Mouse (Mus musculus): ENCODE measurements around the gene Gm4767. TPM values are rescaled to one million over a fixed set of nuclear protein-coding genes. Genes with fewer than 3 reads are reported as not detected.
"Not testable (repeated sequence)": the region's sequence is repeated elsewhere in the genome, so short reads cannot be mapped to it uniquely, and the experiment has no call there.

Gene Gm4767
- polyA plus RNA-seq (2016; fragmentation: Nextera tagmentation; extraction: Ambion mirVana): 2.3 and 2.9 TPM in 2 replicates

GRCm38 (mm10) chr10:81811899-81812298, at the start of gene Gm4767:
Gene Gm4767, plus strand, starts transcription at chr10:81812186.
- H3K36me3 ChIP-seq; H3K4me1 ChIP-seq; H3K27ac ChIP-seq; H3K9me3 ChIP-seq (replicated peaks); H3K4me3 ChIP-seq; H3K27me3 ChIP-seq; H3K9ac ChIP-seq; ATAC-seq (ENCODE audit: low FRiP score): not testable (repeated sequence)
- 25% methylated on average over 17 of the region's 20 CpGs for WGBS
- H3K4me2 ChIP-seq (replicated peaks): 0 out of 2 replicates have a peak within 1 kb of the TSS, but pooled peaks have one; percentile 13

- H3K4me2 ChIP-seq (replicated peaks); H3K27ac ChIP-seq; H3K9me3 ChIP-seq (replicated peaks); H3K9ac ChIP-seq; H3K4me3 ChIP-seq; H3K36me3 ChIP-seq; H3K4me1 ChIP-seq; H3K27me3 ChIP-seq: not testable (repeated sequence)
- no CpG with 5 or more reads among the region's 43 CpGs for WGBS
- peak; percentile 96 for ATAC-seq (ENCODE audit: low FRiP score)
These were observed 41.2 kb upstream of the Gm4767 start, which contains the start of gene Gm3055 for GRCm38 (mm10) chr10:81770506-81771403. Gene Gm3055, minus strand, starts transcription at chr10:81771161.

GRCm38 (mm10) chr10:81771404-81771777, 40.6 kb upstream of the Gm4767 start:
- H3K4me1 ChIP-seq; H3K9ac ChIP-seq; H3K36me3 ChIP-seq; H3K27ac ChIP-seq; H3K9me3 ChIP-seq (replicated peaks); H3K4me3 ChIP-seq; H3K4me2 ChIP-seq (replicated peaks); H3K27me3 ChIP-seq: not testable (repeated sequence)
- no CpG with 5 or more reads among the region's 3 CpGs for WGBS
- peak; percentile 62 for ATAC-seq (ENCODE audit: low FRiP score)

GRCm38 (mm10) chr10:81846219-81846618, 34.2 kb downstream of the Gm4767 start:
- not testable (repeated sequence) for H3K27me3 ChIP-seq; H3K27ac ChIP-seq; ATAC-seq (ENCODE audit: low FRiP score); H3K9ac ChIP-seq; H3K36me3 ChIP-seq; H3K4me2 ChIP-seq (replicated peaks); H3K4me1 ChIP-seq; H3K9me3 ChIP-seq (replicated peaks); H3K4me3 ChIP-seq
- no CpG with 5 or more reads among the region's 18 CpGs for WGBS

- H3K9me3 ChIP-seq (replicated peaks); H3K4me2 ChIP-seq (replicated peaks); H3K4me3 ChIP-seq; H3K36me3 ChIP-seq; H3K27ac ChIP-seq; H3K4me1 ChIP-seq; H3K9ac ChIP-seq; H3K27me3 ChIP-seq: not testable (repeated sequence)
- peak; percentile 100 for ATAC-seq (ENCODE audit: low FRiP score)
- WGBS: 23% methylated on average over 5 of the region's 49 CpGs
These were observed 51.7 kb downstream of the Gm4767 start, which contains the start of gene Gm32687 for GRCm38 (mm10) chr10:81863409-81864407. Gene Gm32687, plus strand, starts transcription at chr10:81863934.

Other genes with a start within 250 kb of the Gm4767 start
- 30.6 and 32.1 TPM in 2 replicates for gene Tle2, start 237.6 kb upstream of the Gm4767 start, polyA plus RNA-seq (2016; fragmentation: Nextera tagmentation; extraction: Ambion mirVana)
- gene Tle6, start 211.1 kb upstream of the Gm4767 start, polyA plus RNA-seq (2016; fragmentation: Nextera tagmentation; extraction: Ambion mirVana): 8.2 and 8.3 TPM in 2 replicates
- 1.2 and 1.3 TPM in 2 replicates for gene BC025920, start 205.9 kb upstream of the Gm4767 start, polyA plus RNA-seq (2016; fragmentation: Nextera tagmentation; extraction: Ambion mirVana)
- 52.7 and 55.5 TPM in 2 replicates for gene Sirt6, start 184.4 kb upstream of the Gm4767 start, polyA plus RNA-seq (2016; fragmentation: Nextera tagmentation; extraction: Ambion mirVana)
- 8.6 and 10.5 TPM in 2 replicates for gene Ankrd24, start 183.6 kb upstream of the Gm4767 start, polyA plus RNA-seq (2016; fragmentation: Nextera tagmentation; extraction: Ambion mirVana)
- 5.2 and 5.6 TPM in 2 replicates for gene Gm10778, start 163.1 kb upstream of the Gm4767 start, polyA plus RNA-seq (2016; fragmentation: Nextera tagmentation; extraction: Ambion mirVana)
- gene Zfp433, start 107.4 kb upstream of the Gm4767 start, polyA plus RNA-seq (2016; fragmentation: Nextera tagmentation; extraction: Ambion mirVana): 18.2 and 25.2 TPM in 2 replicates
- 15.0 and 17.2 TPM in 2 replicates for gene Gm3055, start 41.0 kb upstream of the Gm4767 start, polyA plus RNA-seq (2016; fragmentation: Nextera tagmentation; extraction: Ambion mirVana)
- gene Gm32687, start 51.7 kb downstream of the Gm4767 start, polyA plus RNA-seq (2016; fragmentation: Nextera tagmentation; extraction: Ambion mirVana): 10.2 and 13.7 TPM in 2 replicates
- 3.6 and 6.6 TPM in 2 replicates for gene Zfp781, start 118.3 kb downstream of the Gm4767 start, polyA plus RNA-seq (2016; fragmentation: Nextera tagmentation; extraction: Ambion mirVana)
- 13.1 and 15.3 TPM in 2 replicates for gene Zfp873, start 235.9 kb downstream of the Gm4767 start, polyA plus RNA-seq (2016; fragmentation: Nextera tagmentation; extraction: Ambion mirVana)